Mouse (Mus musculus) bone marrow macrophage, adult 2 months (primary cell): ENCODE results near the gene Nup205.

ENCODE experiments used
- CTCF ChIP-seq: IDR thresholded peaks from 2 replicates; pipeline ENCODE4 v1.5.1; 2012; ENCODE audit warnings: low read depth, mild to moderate bottlenecking, low read length, moderate library complexity
- POLR2A ChIP-seq: IDR thresholded peaks from 2 replicates; pipeline ENCODE4 v1.6.1; 2012; ENCODE audit warnings: mild to moderate bottlenecking, low read depth, low read length, borderline replicate concordance

DNA sequence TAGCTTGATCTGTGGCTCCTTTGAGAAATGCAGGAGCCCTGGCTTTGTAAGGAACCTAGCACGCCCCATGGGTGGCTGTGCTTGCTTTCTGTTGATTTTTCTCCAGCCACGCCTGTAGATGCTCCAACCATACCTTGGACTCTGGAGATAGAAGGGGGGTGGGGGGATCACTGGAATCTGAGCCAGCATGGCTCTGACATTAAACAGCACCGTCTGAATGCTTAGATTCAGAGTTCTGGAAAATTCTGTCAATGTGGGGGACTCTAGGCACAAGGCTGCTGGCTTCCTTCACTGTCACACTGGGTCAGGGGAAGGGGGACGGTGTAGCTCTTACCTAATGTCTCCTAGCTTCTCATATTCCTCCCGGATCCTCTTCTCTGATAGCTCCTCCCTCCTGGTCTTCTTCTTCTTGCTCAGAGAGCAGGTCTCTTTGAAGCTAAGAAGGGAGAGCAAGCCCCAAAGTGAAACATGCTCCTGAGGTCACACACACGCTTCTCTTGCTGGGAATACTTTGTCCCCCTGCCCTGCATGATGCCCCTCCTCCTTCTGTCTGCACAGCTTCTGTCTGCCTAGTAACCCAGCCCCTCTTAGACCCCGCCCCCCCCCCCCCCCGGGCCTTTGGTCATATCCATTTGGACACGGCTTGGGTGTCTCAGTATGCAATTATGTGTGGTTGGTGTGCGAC lies 100.8 kb downstream of the Nup205 start:
- TF ChIP-seq CTCF (no peak), POLR2A (no peak)
